Mouse (Mus musculus): ENCODE results near the gene Nrf1.

Nrf1 gene

GRCm38 (mm10) chr6:30147753-30148152 lies 100.0 kb downstream of the Nrf1 start:
- DNase-seq (ENCODE audit: low read depth, low spot score), result no peak
- H3K27me3 ChIP-seq (ENCODE audit: control insufficient read depth, insufficient read depth, low read length, poor library complexity, severe bottlenecking), result no peaks in the 10 kb centered on the region
- peaks cover 8% of the 10 kb centered on the region; the same call in 1 of the 2 replicates for H3K36me3 ChIP-seq (ENCODE audit: control insufficient read depth, insufficient read depth, low read length, poor library complexity, severe bottlenecking)

DNA sequence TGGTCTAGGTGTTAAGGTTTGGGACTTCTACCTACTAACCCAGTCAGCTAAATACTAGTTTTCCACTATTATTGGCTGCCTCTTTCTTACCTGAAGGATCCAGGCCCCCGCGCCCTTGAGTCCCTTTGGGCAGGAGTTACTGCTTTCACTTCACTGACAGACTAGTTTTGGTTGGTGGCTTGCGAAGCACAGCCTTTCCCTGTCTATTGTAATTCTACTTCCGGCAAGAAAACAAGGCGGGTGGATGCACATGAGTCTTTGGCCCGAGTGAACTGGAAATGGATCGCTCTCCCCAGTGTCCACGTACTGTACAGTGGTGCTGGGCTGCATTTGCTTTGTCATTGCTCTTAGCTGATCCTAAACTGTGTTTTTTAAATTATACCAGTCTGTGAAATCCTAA lies 102.7 kb downstream of the Nrf1 start:
- no peak for DNase-seq (ENCODE audit: low read depth, low spot score)

GRCm38 (mm10) chr6:30152163-30152562 lies 104.4 kb downstream of the Nrf1 start:
- no peaks in the 10 kb centered on the region for H3K27me3 ChIP-seq (ENCODE audit: control insufficient read depth, insufficient read depth, low read length, poor library complexity, severe bottlenecking)
- peaks cover 9% of the 10 kb centered on the region; the same call in 1 of the 2 replicates for H3K36me3 ChIP-seq (ENCODE audit: control insufficient read depth, insufficient read depth, low read length, poor library complexity, severe bottlenecking)
- no peak for DNase-seq (ENCODE audit: low read depth, low spot score)

More for the DNA sequence above, 102.7 kb downstream of the Nrf1 start:
- H3K36me3 ChIP-seq (ENCODE audit: control insufficient read depth, insufficient read depth, low read length, poor library complexity, severe bottlenecking), result peaks cover 9% of the 10 kb centered on the region; the same call in 1 of the 2 replicates
- H3K27me3 ChIP-seq (ENCODE audit: control insufficient read depth, insufficient read depth, low read length, poor library complexity, severe bottlenecking), result no peaks in the 10 kb centered on the region

GRCm38 (mm10) chr6:30152649-30153048 lies 104.9 kb downstream of the Nrf1 start:
- Histone ChIP-seq H3K36me3 (ENCODE audit: control insufficient read depth, insufficient read depth, low read length, poor library complexity, severe bottlenecking) (peaks cover 9% of the 10 kb centered on the region; the same call in 1 of the 2 replicates), H3K27me3 (ENCODE audit: control insufficient read depth, insufficient read depth, low read length, poor library complexity, severe bottlenecking) (no peaks in the 10 kb centered on the region)

DNA sequence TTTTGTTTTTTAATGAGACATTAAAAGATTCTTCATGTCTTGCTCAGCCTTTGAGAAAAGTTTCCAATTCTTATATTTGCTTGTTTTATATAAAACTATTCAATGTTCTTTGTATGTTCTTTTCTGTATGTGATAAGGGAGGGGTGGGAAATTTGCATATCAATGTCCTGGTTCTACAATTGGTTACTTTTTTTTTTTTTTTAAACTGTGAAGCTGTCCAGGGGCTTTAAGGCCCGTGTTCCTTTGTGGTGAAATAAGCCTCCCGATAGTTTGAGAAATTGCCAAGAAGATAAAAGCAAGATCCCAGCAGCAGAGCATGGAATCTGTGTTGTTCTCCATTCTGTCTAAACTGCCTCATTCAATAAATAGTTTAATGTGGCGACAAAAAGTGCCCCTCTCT lies 105.3 kb downstream of the Nrf1 start:
- DNase-seq (ENCODE audit: low read depth, low spot score), result no peak
- Histone ChIP-seq H3K36me3 (ENCODE audit: control insufficient read depth, insufficient read depth, low read length, poor library complexity, severe bottlenecking) (peaks cover 9% of the 10 kb centered on the region; the same call in 1 of the 2 replicates), H3K27me3 (ENCODE audit: control insufficient read depth, insufficient read depth, low read length, poor library complexity, severe bottlenecking) (no peaks in the 10 kb centered on the region)

More at GRCm38 (mm10) chr6:30152649-30153048, 104.9 kb downstream of the Nrf1 start:
- DNase-seq (ENCODE audit: low read depth, low spot score), result no peak

DNA sequence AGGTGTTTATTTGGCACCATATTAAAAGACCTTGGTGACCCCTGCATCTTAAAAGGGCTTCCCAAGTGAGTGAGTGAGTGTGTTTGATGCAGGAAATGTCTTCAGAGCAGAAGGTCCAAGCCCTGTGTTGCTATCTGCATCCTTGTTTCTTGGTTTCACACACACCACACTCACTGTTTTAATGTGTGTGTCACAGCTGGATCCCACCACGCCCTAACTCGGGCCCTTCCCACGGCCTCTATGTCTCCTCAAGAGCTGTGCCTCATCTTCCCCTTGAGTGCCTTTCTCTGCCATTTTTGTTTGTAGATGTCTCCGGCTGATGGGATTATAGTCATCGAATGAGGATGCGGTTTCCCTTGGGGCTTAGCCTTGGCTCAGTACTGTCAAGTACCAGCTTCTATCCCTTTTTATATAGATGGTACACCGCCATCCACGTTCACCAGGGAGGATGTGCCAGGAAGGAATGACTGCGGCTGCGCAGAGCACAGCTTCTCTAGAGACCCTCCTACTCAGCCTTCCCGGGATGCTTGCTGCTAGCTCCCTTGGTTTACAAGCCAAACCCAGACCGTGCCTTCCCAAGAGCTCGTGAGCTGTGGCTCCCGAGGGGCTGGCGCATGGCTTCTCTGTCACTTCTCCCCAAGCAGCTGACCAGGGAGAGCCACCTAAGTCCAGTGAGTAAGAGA lies 106.1 kb downstream of the Nrf1 start:
- Histone ChIP-seq H3K36me3 (ENCODE audit: control insufficient read depth, insufficient read depth, low read length, poor library complexity, severe bottlenecking) (peaks cover 7% of the 10 kb centered on the region; the same call in 1 of the 2 replicates), H3K27me3 (ENCODE audit: control insufficient read depth, insufficient read depth, low read length, poor library complexity, severe bottlenecking) (no peaks in the 10 kb centered on the region)

DNA sequence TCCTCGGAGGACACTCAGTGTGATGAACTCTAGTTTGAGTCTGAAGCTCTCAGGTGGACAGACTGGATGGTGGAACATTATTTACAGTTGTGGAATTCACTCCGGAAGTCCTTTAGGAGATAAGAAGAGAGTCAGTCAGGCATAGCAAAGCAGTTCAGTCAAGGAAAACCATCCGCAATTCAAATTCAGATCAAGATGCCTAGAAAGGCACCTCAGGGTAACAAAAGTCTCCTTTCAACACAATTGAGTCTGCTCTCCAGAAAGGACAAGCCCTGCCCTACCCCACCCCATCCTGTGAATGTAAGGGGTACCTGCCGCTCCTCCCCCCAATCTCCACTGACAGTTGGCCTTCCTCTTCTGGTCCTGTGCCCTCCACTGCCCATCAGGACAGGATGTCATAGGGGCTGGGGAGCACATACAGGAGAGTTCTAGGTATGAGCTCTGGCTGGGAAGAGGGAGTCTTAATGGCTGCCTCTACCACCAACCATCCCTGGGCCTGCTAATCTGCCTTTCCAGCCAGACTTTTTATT lies 111.8 kb downstream of the Nrf1 start:
- no peak for DNase-seq (ENCODE audit: low read depth, low spot score)
- H3K27me3 ChIP-seq (ENCODE audit: control insufficient read depth, insufficient read depth, low read length, poor library complexity, severe bottlenecking), result no peaks in the 10 kb centered on the region
- no peaks in the 10 kb centered on the region for H3K36me3 ChIP-seq (ENCODE audit: control insufficient read depth, insufficient read depth, low read length, poor library complexity, severe bottlenecking)

More for the DNA sequence above, 106.1 kb downstream of the Nrf1 start:
- no peak for DNase-seq (ENCODE audit: low read depth, low spot score)

- no peak for DNase-seq (ENCODE audit: low read depth, low spot score)
- H3K36me3 ChIP-seq (ENCODE audit: control insufficient read depth, insufficient read depth, low read length, poor library complexity, severe bottlenecking), result no peaks in the 10 kb centered on the region
- H3K27me3 ChIP-seq (ENCODE audit: control insufficient read depth, insufficient read depth, low read length, poor library complexity, severe bottlenecking), result no peaks in the 10 kb centered on the region
Observed at GRCm38 (mm10) chr6:30160408-30160807, 112.6 kb downstream of the Nrf1 start.

- no peaks in the 10 kb centered on the region for H3K36me3 ChIP-seq (ENCODE audit: control insufficient read depth, insufficient read depth, low read length, poor library complexity, severe bottlenecking)
- no peak for DNase-seq (ENCODE audit: low read depth, low spot score)
- H3K27me3 ChIP-seq (ENCODE audit: control insufficient read depth, insufficient read depth, low read length, poor library complexity, severe bottlenecking), result no peaks in the 10 kb centered on the region
Observed at GRCm38 (mm10) chr6:30161618-30162017, 113.8 kb downstream of the Nrf1 start.

- DNase-seq (ENCODE audit: low read depth, low spot score), result no peak
- Histone ChIP-seq H3K27me3 (ENCODE audit: control insufficient read depth, insufficient read depth, low read length, poor library complexity, severe bottlenecking) (no peaks in the 10 kb centered on the region), H3K36me3 (ENCODE audit: control insufficient read depth, insufficient read depth, low read length, poor library complexity, severe bottlenecking) (no peaks in the 10 kb centered on the region)
Observed at GRCm38 (mm10) chr6:30162091-30162490, 114.3 kb downstream of the Nrf1 start.

DNA sequence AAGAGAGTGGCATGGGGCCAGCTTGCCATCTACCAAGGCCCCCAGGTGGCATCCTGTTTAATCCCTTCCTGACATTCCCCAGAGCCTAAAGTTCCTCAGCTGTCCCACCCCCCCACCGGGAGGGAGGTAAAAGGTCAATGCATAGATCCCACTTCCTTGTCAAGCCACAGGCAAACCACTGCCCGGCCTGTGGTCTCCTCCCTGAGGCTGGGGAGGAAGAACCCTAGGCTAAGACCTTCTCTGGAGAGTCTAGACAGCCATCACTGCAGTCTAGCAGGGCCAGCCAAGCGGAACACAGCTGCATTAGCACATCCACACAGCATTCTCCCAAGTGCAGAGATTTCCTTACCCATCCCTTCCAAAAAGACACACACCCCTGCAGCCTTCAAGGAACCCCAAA lies 118.6 kb downstream of the Nrf1 start:
- Histone ChIP-seq H3K27me3 (ENCODE audit: control insufficient read depth, insufficient read depth, low read length, poor library complexity, severe bottlenecking) (no peaks in the 10 kb centered on the region), H3K36me3 (ENCODE audit: control insufficient read depth, insufficient read depth, low read length, poor library complexity, severe bottlenecking) (no peaks in the 10 kb centered on the region)
- no peak for DNase-seq (ENCODE audit: low read depth, low spot score)

- no peak for DNase-seq (ENCODE audit: low read depth, low spot score)
- H3K36me3 ChIP-seq (ENCODE audit: control insufficient read depth, insufficient read depth, low read length, poor library complexity, severe bottlenecking), result no peaks in the 10 kb centered on the region
- H3K27me3 ChIP-seq (ENCODE audit: control insufficient read depth, insufficient read depth, low read length, poor library complexity, severe bottlenecking), result no peaks in the 10 kb centered on the region
Observed at GRCm38 (mm10) chr6:30167192-30167591, 119.4 kb downstream of the Nrf1 start.

DNA sequence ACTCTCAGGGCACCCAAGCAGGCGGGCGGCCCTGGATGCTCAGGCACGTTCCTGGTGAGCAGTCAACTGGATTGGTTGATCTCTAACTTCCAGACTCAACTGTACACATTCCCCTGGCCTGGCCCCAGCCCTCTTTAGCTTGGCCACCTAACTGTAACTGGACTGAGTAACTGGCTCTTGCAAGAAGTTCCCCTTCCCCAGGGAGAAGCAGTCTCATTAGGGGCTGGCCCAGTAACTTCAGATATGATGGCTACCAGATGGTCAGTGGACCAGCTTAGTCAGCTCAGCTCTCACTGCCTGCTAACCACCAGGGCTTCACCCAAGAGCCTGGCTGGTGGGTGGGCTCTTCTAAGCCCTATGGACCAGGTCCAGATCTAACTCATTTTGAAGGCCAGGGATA lies 120.5 kb downstream of the Nrf1 start:
- H3K36me3 ChIP-seq (ENCODE audit: control insufficient read depth, insufficient read depth, low read length, poor library complexity, severe bottlenecking), result no peaks in the 10 kb centered on the region
- DNase-seq (ENCODE audit: low read depth, low spot score), result no peak
- no peaks in the 10 kb centered on the region for H3K27me3 ChIP-seq (ENCODE audit: control insufficient read depth, insufficient read depth, low read length, poor library complexity, severe bottlenecking)

- no peak for DNase-seq (ENCODE audit: low read depth, low spot score)
- no peaks in the 10 kb centered on the region for H3K36me3 ChIP-seq (ENCODE audit: control insufficient read depth, insufficient read depth, low read length, poor library complexity, severe bottlenecking)
- no peaks in the 10 kb centered on the region for H3K27me3 ChIP-seq (ENCODE audit: control insufficient read depth, insufficient read depth, low read length, poor library complexity, severe bottlenecking)
Observed at GRCm38 (mm10) chr6:30169148-30169547, 121.4 kb downstream of the Nrf1 start.

DNA sequence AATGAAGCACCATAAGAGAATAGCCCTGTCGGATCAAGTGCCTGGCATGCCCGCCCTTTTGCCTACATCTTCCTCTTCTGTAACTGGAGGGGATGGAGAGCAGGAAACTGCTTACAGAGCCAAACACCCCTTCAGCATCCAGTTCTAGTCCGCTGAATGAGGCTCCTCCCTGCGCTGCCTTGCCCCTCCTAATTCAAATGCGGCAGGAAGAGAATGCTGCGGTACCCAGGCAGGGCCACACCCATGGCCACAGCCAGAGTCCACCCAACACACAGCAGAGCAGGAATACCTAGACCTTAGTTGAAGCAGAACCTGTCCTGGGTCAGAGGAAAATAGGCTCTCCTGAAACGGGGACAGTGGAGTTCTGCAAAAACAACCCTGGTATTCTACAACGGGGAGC lies 123.4 kb downstream of the Nrf1 start:
- no peaks in the 10 kb centered on the region for H3K36me3 ChIP-seq (ENCODE audit: control insufficient read depth, insufficient read depth, low read length, poor library complexity, severe bottlenecking)
- 0 out of 2 replicates have a peak, but pooled peaks cover 2% of the 10 kb centered on the region for H3K27me3 ChIP-seq (ENCODE audit: control insufficient read depth, insufficient read depth, low read length, poor library complexity, severe bottlenecking)
- DNase-seq (ENCODE audit: low read depth, low spot score), result peak; percentile 22
